Comparison of ENCODE assay signal across 19 mouse cellular contexts in the genomic region with DNA sequence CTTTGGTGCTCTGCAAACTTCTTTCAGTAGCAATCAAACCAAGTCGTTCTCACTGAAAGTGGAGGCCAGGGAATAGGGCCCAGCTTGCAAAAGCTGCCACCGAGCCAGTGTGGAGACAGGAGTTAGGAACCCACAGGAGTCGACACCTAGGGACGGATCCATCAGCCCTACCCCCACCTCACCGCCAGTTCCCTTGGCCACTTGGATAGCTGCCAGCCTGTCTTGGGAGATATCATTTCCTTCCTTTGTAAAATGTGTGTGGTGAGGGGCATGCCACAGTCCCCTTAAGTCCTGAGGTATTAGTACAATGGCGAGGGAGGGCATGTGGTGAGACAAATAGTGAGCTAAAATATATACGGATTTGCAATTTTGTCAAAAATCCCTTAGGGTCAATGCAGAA.
DNase-seq lines count a peak whose midpoint lies in the region; ATAC-seq lines count a peak whose summit lies in the region.
"Had no signal": no experiment of that assay in that cellular context is flagged by ENCODE, and none has a peak within 500 bp of the region (broad histone marks: within the 10 kb centered on the region; RNA-seq: fewer than 3 reads in every experiment).

No protein-coding gene starts in this region.

- DNase-seq in cerebellum, postnatal 10 days: peak; percentile 41 to 47
- DNase-seq in cerebellum, postnatal 25 days: no peak
- DNase-seq in kidney, postnatal 4 days: peak; percentile 20 to 35
- DNase-seq in kidney, adult 18-20 months: no peak
- peak; percentile 20 for DNase-seq in lung, postnatal 14 days
- no peak for DNase-seq in lung, postnatal 36 days
- DNase-seq in left cerebral cortex, postnatal 14 days (ENCODE audit: low spot score in 2 of 2): no peak
- DNase-seq: adrenal gland, adult 8-10 months; cerebellum, adult 11 months; cerebellum, adult 2 months; cerebellum, adult 9-11 months; gastrocnemius, postnatal 25 days had no signal

- ATAC-seq in granulocyte monocyte progenitor cell, adult 5-6 weeks (replicated peaks; ENCODE audit: poor library complexity, severe bottlenecking): peak; percentile 19
- ATAC-seq: activated CD4-positive, CD25-positive, alpha-beta regulatory T cell, adult 4 months; CD4-positive, CD25-positive, alpha-beta regulatory T cell, adult 4 months; forebrain, embryonic 15.5 days; hindbrain, postnatal 0 days; inflammation-experienced regulatory T-cells, adult 6 months; intestine, embryonic 16.5 days had no signal

- intact Hi-C loops in left cerebral cortex, postnatal 14 days (cut with DNase I): no loop called here

Comparison
In these comparisons a context has a peak if more than half of its experiments do, and no peak if none do; other contexts are left out.
1. DNase-seq: peak in cerebellum, postnatal 10 days (2 of 2), kidney, postnatal 4 days (2 of 2) and lung, postnatal 14 days (single experiment); none in cerebellum, postnatal 25 days (0 of 2), kidney, adult 18-20 months (single experiment), lung, postnatal 36 days (single experiment) and left cerebral cortex, postnatal 14 days (0 of 2).